Mouse (Mus musculus) stomach, postnatal 0 days (tissue): ENCODE data around the gene Pxn. TPM values are rescaled to one million over a fixed set of nuclear protein-coding genes. Genes with fewer than 3 reads are reported as not detected.

Source experiments
- ATAC-seq: fragments of 200-750 bp; cut with Nextera tagmentation; 2 replicates; pipeline ENCODE4 v1.8.0; 2017; ENCODE audit not compliant: low FRiP score, low TSS enrichment
- DNase-seq: peaks from one replicate; pipeline ENCODE4 v3.0.0-alpha.2; 2016; ENCODE audit warnings: low spot score
- H3K27ac ChIP-seq: fragments of 300-500 bp; sonication (generic); replicated peaks from 2 replicates; pipeline ENCODE4 v1.5.1; 2014; ENCODE audit warnings: mild to moderate bottlenecking, control low read depth
- H3K27me3 ChIP-seq: fragments of 300-500 bp; sonication (generic); 2 replicates; pipeline ENCODE4 v1.6.1; 2014; ENCODE audit warnings: low read length; ENCODE audit not compliant: control insufficient read depth, insufficient read depth
- H3K36me3 ChIP-seq: fragments of 300-500 bp; sonication (generic); 2 replicates; pipeline ENCODE4 v1.6.1; 2014; ENCODE audit warnings: low read length, mixed read lengths; ENCODE audit not compliant: control insufficient read depth, insufficient read depth
- H3K4me1 ChIP-seq: fragments of 300-500 bp; sonication (generic); replicated peaks from 2 replicates; pipeline ENCODE4 v1.6.1; 2014; ENCODE audit warnings: antibody characterized with exemption; ENCODE audit not compliant: control insufficient read depth, insufficient read depth
- H3K4me2 ChIP-seq: fragments of 300-500 bp; sonication (generic); replicated peaks from 2 replicates; pipeline ENCODE4 v1.6.1; 2014; ENCODE audit warnings: low read depth, mild to moderate bottlenecking, control low read depth, moderate library complexity
- H3K4me3 ChIP-seq: fragments of 300-500 bp; sonication (generic); 2 replicates; pipeline ENCODE4 v1.5.1; 2014; ENCODE audit warnings: low read depth, low read length, control low read depth
- H3K9ac ChIP-seq: fragments of 300-500 bp; sonication (generic); 2 replicates; pipeline ENCODE4 v1.6.1; 2014; ENCODE audit warnings: mild to moderate bottlenecking, low read length, control low read depth, mixed read lengths
- H3K9me3 ChIP-seq: fragments of 300-500 bp; sonication (generic); 2 replicates; pipeline ENCODE4 v1.6.1; 2016; ENCODE audit warnings: low read length; ENCODE audit not compliant: control insufficient read depth
- CTCF ChIP-seq: IDR thresholded peaks from 2 replicates; pipeline ENCODE4 v1.5.1; 2016; ENCODE audit warnings: antibody characterized with exemption, low read depth, mild to moderate bottlenecking, moderate library complexity
- EP300 ChIP-seq: optimal IDR thresholded peaks from 2 replicates; pipeline ENCODE3; 2016; ENCODE audit warnings: antibody characterized with exemption
- WGBS: fragments of 180-500 bp; shearing (Covaris S2); extraction: QIAGEN DNeasy Blood & Tissue Kit; methylation state at CpG from one replicate; pipeline ENCODE4 v1.1.7; 2014; 5-methylcytosine and 5-hydroxymethylcytosine counted together
- polyA plus RNA-seq: library from polyadenylated mRNA; unstranded; fragments of >200 nt; fragmentation: Nextera tagmentation; extraction: Ambion mirVana; gene quantifications from 2 replicates; pipeline ENCODE4 v1.2.1, GENCODE M21; 2015

The Pxn gene
- polyA plus RNA-seq, 1 experiment from 2014 or later: 21.1 TPM

- Histone ChIP-seq H3K27me3 (no peaks in the 10 kb centered on the region), H3K4me2 (peak within 1 kb of the TSS; percentile 63), H3K4me3 (peak within 1 kb of the TSS; percentile 81), H3K4me1 (0 out of 2 replicates have a peak, but pooled peaks cover 3% of the 10 kb centered on the region), H3K36me3 (peaks cover 13% of the 10 kb centered on the region), H3K9ac (peak within 1 kb of the TSS; percentile 96), H3K27ac (peak within 1 kb of the TSS; percentile 95), H3K9me3 (no peaks in the 10 kb centered on the region)
- TF ChIP-seq CTCF (peak; percentile 99), EP300 (no peak)
- peak; percentile 99 for DNase-seq
- WGBS: under 1% methylated on average over 73 of the region's 78 CpGs
- ATAC-seq: peak; percentile 98
Observed at GRCm38 (mm10) chr5:115559237-115560101, 53.0 kb downstream of the Pxn start, which contains the start of gene Rplp0. Gene Rplp0, plus strand, starts transcription at chr5:115559467.

- peak overlapping the region; percentile 96 for H3K9ac ChIP-seq
- WGBS: 35% methylated on average over 13 of the region's 13 CpGs
- H3K4me1 ChIP-seq: 0 out of 2 replicates have a peak, but pooled peaks cover 3% of the 10 kb centered on the region
- peak overlapping the region; percentile 63 for H3K4me2 ChIP-seq
- TF ChIP-seq EP300 (no peak), CTCF (no peak)
- peak overlapping the region; percentile 81 for H3K4me3 ChIP-seq
- H3K36me3 ChIP-seq: peaks cover 13% of the 10 kb centered on the region
- H3K9me3 ChIP-seq: no peaks in the 10 kb centered on the region
- DNase-seq (no peak), ATAC-seq (no peak)
- peak overlapping the region; percentile 95 for H3K27ac ChIP-seq
- H3K27me3 ChIP-seq: no peaks in the 10 kb centered on the region
Observed at GRCm38 (mm10) chr5:115560336-115560905, 53.9 kb downstream of the Pxn start.

- H3K36me3 ChIP-seq: peaks cover 13% of the 10 kb centered on the region
- H3K9me3 ChIP-seq: no peaks in the 10 kb centered on the region
- H3K4me2 ChIP-seq: no peak overlapping the region
- no peak overlapping the region for H3K4me3 ChIP-seq
- H3K9ac ChIP-seq: no peak overlapping the region
- ATAC-seq: no peak
- peaks cover 6% of the 10 kb centered on the region; the same call in 1 of the 2 replicates for H3K4me1 ChIP-seq
- DNase-seq: no peak
- no peak overlapping the region for H3K27ac ChIP-seq
- no peaks in the 10 kb centered on the region for H3K27me3 ChIP-seq
- 40% methylated on average over 5 of the region's 5 CpGs for WGBS
- no peak for TF ChIP-seq CTCF
- TF ChIP-seq EP300: no peak
Observed at GRCm38 (mm10) chr5:115563771-115564585, 57.5 kb downstream of the Pxn start.

GRCm38 (mm10) chr5:115564737-115565393, 58.4 kb downstream of the Pxn start, which contains the start of gene Gcn1l1:
Gene Gcn1l1, plus strand, starts transcription at chr5:115565254.
- Histone ChIP-seq H3K4me2 (peak within 1 kb of the TSS; percentile 90), H3K27me3 (no peaks in the 10 kb centered on the region), H3K36me3 (peaks cover 13% of the 10 kb centered on the region), H3K27ac (peak within 1 kb of the TSS; percentile 82), H3K9ac (peak within 1 kb of the TSS; percentile 93), H3K9me3 (no peaks in the 10 kb centered on the region), H3K4me1 (peaks cover 6% of the 10 kb centered on the region; the same call in 1 of the 2 replicates), H3K4me3 (peak within 1 kb of the TSS; percentile 97)
- ATAC-seq (peak; percentile 85), DNase-seq (peak; percentile 83)
- TF ChIP-seq EP300 (no peak), CTCF (peak; percentile 64)
- 2% methylated on average over 53 of the region's 55 CpGs for WGBS

- TF ChIP-seq CTCF: no peak
- TF ChIP-seq EP300: no peak
- peak; percentile 25; the same call in 1 of the 2 replicates for ATAC-seq
- Histone ChIP-seq H3K27ac (peak overlapping the region; percentile 82), H3K27me3 (no peaks in the 10 kb centered on the region), H3K4me3 (peak overlapping the region; percentile 97), H3K4me1 (peaks cover 3% of the 10 kb centered on the region; the same call in 1 of the 2 replicates), H3K4me2 (peak overlapping the region; percentile 90), H3K36me3 (peaks cover 13% of the 10 kb centered on the region), H3K9me3 (no peaks in the 10 kb centered on the region), H3K9ac (peak overlapping the region; percentile 93)
- under 1% methylated on average over 39 of the region's 46 CpGs for WGBS
- DNase-seq: no peak
Observed at GRCm38 (mm10) chr5:115565403-115565802, 58.9 kb downstream of the Pxn start.
